Mouse (Mus musculus): Measurements from ENCODE around the gene Crygc.

DNA sequence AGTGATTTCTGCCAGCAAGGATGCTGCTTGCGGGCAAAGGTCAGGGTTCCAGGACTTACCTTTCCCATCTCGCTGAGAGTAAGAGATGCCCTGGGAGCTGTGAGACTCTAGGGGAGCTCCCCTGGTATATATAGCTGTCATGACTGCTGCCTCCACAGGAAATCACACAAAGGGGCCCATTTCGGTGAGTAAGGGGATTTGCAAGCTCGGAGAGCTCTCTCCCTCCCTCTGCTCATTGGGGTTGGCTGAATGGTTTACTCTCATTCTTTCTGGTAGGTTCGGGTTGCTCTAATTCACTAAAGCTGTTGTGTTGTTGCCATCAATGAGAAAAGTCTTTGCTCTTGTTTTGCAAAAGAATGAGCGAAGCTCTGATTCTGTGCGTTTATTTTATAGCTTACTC lies 8.7 kb upstream of the Crygc start, which contains the start of gene Crygb:
- TF ChIP-seq GATA1 (IDR thresholded peaks at IDR 0.05; ENCODE audit: low read length), result no peak
- no peak for TF ChIP-seq TAL1 (IDR thresholded peaks at IDR 0.05; ENCODE audit: low read length)
